Comparison of ENCODE assay signal across 9 mouse cellular contexts in the genomic region with DNA sequence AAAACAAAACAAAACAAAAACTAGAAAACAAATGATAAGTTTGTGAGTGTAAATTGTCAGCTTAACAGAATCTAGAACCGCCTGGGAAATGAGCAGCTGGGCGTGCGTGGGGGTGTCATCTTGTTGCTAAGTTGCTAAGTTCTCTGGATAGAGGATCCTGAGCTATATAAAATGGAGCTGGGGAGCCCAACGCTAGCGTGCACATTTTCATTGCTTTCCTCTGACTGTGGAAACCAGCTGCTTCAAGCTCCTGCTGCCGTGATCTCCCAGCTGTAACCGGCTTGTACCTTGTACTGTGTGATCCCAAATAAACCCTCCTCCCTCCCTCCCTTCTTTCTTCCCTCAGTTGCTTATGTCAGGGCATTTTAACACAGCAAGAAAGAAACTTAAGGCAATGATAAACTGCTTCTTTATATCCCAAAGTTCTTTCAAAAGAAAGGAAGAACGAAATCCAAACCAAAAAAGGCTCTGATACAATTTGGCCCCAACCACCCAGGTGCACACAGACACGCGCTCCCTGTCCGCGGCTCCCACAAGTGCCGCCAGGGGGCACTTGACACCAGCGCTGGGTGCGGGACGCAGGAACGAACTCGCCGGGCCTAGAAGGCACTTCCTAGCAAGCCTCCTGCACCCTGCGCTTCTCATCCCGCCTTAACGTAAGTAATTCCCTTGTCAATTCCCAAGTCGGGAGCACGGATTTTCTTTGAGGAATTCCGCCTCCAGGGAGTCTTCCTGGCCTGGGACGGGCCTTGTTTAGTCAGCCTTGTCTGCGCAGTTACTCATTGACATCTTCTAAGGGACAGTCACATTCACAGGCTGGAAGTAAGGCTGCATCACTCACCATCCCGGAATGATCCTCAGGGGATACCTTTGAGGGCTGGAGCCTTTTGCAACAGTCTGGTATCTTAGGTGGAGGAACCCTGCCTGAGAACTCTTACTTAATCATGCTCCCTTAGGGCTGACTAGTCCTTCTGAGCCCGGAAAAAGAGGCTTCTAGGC. TPM values are rescaled to one million over a fixed set of nuclear protein-coding genes. Genes with fewer than 3 reads are reported as not detected.
DNase-seq lines count a peak whose midpoint lies in the region; ATAC-seq and TF ChIP-seq lines count a peak whose summit lies in the region.
"Had no signal": no experiment of that assay in that cellular context is flagged by ENCODE, and none has a peak within 500 bp of the region (broad histone marks: within the 10 kb centered on the region; RNA-seq: fewer than 3 reads in every experiment).

No protein-coding gene starts in this region.

- peak; percentile 70 for DNase-seq in 3T3-L1 (ENCODE audit: low read depth, low spot score)
- DNase-seq in heart, adult 9 months (ENCODE audit: low spot score in 2 of 2): peak; percentile 48 to 69
- DNase-seq in kidney, postnatal 0 days (ENCODE audit: low spot score): peak; percentile 86
- no peak for DNase-seq in liver, embryonic 14.5 days (ENCODE audit: low read depth in 3 of 3, low spot score in 3 of 3)
- DNase-seq in ovary, adult 18-20 months (ENCODE audit: low spot score): peak; percentile 54
- peak; percentile 69 for DNase-seq in testis, postnatal 14 days (ENCODE audit: low spot score)

- H3K4me2 ChIP-seq in kidney, postnatal 0 days (ENCODE audit: low read length): no peak overlapping the region
- no peak overlapping the region for H3K4me2 ChIP-seq in liver, embryonic 14.5 days (ENCODE audit: low read depth)
- H3K4me2 ChIP-seq: embryonic facial prominence, embryonic 13.5 days had no signal

- H3K4me3 ChIP-seq in kidney, postnatal 0 days (replicated peaks; ENCODE audit: low read depth, low read length): no peak overlapping the region
- no peak overlapping the region for H3K4me3 ChIP-seq in liver, embryonic 14.5 days (ENCODE audit: insufficient read depth in 1 of 2, low read depth in 2 of 2, low read length in 2 of 2)
- H3K4me3 ChIP-seq: embryonic facial prominence, embryonic 13.5 days had no signal

- no peak overlapping the region for H3K9ac ChIP-seq in kidney, postnatal 0 days (ENCODE audit: low read depth, low read length)
- H3K9ac ChIP-seq in liver, embryonic 14.5 days (replicated peaks): no peak overlapping the region
- H3K9ac ChIP-seq: embryonic facial prominence, embryonic 13.5 days had no signal

- peak; percentile 91 for ATAC-seq in activated CD4-positive, CD25-positive, alpha-beta regulatory T cell, adult 4 months
- peak; percentile 97 for ATAC-seq in common myeloid progenitor, adult 5-6 weeks (replicated peaks; ENCODE audit: low read depth, poor library complexity, severe bottlenecking)
- ATAC-seq in kidney, postnatal 0 days (replicated peaks; ENCODE audit: low FRiP score, low read depth): peak; percentile 80
- ATAC-seq in liver, embryonic 14.5 days (ENCODE audit: insufficient read depth): no peak

- H3K36me3 ChIP-seq in kidney, postnatal 0 days (ENCODE audit: insufficient read depth, low read length): no peaks in the 10 kb centered on the region
- no peaks in the 10 kb centered on the region for H3K36me3 ChIP-seq in liver, embryonic 14.5 days (replicated peaks; ENCODE audit: control insufficient read depth, insufficient read depth, low read depth)
- H3K36me3 ChIP-seq: embryonic facial prominence, embryonic 13.5 days had no signal

- no peaks in the 10 kb centered on the region for H3K4me1 ChIP-seq in kidney, postnatal 0 days (replicated peaks; ENCODE audit: insufficient read depth, low read length)
- no peaks in the 10 kb centered on the region for H3K4me1 ChIP-seq in liver, embryonic 14.5 days (replicated peaks; ENCODE audit: control insufficient read depth in 2 of 2, insufficient read depth in 2 of 2, low read length in 1 of 2)

- peak; percentile 94 for TF ChIP-seq CTCF in kidney, postnatal 0 days (IDR thresholded peaks at IDR 0.05; ENCODE audit: low read depth)
- peak; percentile 92 for TF ChIP-seq CTCF in liver, embryonic 14.5 days (IDR thresholded peaks at IDR 0.05; ENCODE audit: low read depth)

- 14% methylated on average over 29 of the region's 29 CpGs for WGBS in kidney, postnatal 0 days
- WGBS in liver, embryonic 14.5 days (ENCODE audit: insufficient replicate concordance): 18% methylated on average over 29 of the region's 29 CpGs

- H3K27me3 ChIP-seq in kidney, postnatal 0 days (ENCODE audit: insufficient read depth, low read length): no peaks in the 10 kb centered on the region
- H3K27me3 ChIP-seq in liver, embryonic 14.5 days (ENCODE audit: control insufficient read depth, insufficient read depth, low read length): no peaks in the 10 kb centered on the region

- H3K27ac ChIP-seq in kidney, postnatal 0 days: 0 out of 2 replicates have a peak overlapping the region, but pooled peaks have one; percentile 21
- no peak overlapping the region for H3K27ac ChIP-seq in liver, embryonic 14.5 days
- H3K27ac ChIP-seq: embryonic facial prominence, embryonic 13.5 days had no signal

- no peak for TF ChIP-seq EP300 in liver, embryonic 14.5 days (IDR thresholded peaks at IDR 0.05; ENCODE audit: low read depth)

- H3K9me3 ChIP-seq in kidney, postnatal 0 days (replicated peaks; ENCODE audit: low read length): no peaks in the 10 kb centered on the region
- H3K9me3 ChIP-seq in liver, embryonic 14.5 days (ENCODE audit: control insufficient read depth, low read length): no peaks in the 10 kb centered on the region
- H3K9me3 ChIP-seq: embryonic facial prominence, embryonic 13.5 days had no signal

RNA-seq across cellular contexts. Expression of a gene that starts 12.9 kb away (rescaled TPM):
- 1 to 10 TPM; 1.2 TPM for polyA plus RNA-seq in activated CD4-positive, CD25-positive, alpha-beta regulatory T cell, adult 4 months (2017; shearing (Covaris generic))
- 8.3 and 13.3 TPM in 2 replicates for total RNA-seq in common myeloid progenitor, adult 5-6 weeks (2017)
- 5.8 and 10.0 TPM in 2 replicates for polyA plus RNA-seq in kidney, postnatal 0 days (2015; fragmentation: Nextera tagmentation; extraction: Ambion mirVana)
- polyA plus RNA-seq in liver, embryonic 14.5 days (2012; rRNA removed): 1.7 and 1.8 TPM in 2 replicates
- 1.2 and 1.4 TPM in 2 replicates for polyA plus RNA-seq in liver, embryonic 14.5 days (2014; fragmentation: Nextera tagmentation; extraction: Ambion mirVana)

RNA-seq across cellular contexts. Expression of a gene that starts 15.7 kb away (rescaled TPM):
- polyA plus RNA-seq in activated CD4-positive, CD25-positive, alpha-beta regulatory T cell, adult 4 months (2017; shearing (Covaris generic)): not detected
- not detected in 2 replicates for total RNA-seq in common myeloid progenitor, adult 5-6 weeks (2017)
- polyA plus RNA-seq in kidney, postnatal 0 days (2015; fragmentation: Nextera tagmentation; extraction: Ambion mirVana): 73.7 and 104 TPM in 2 replicates
- polyA plus RNA-seq in liver, embryonic 14.5 days (2012; rRNA removed): 0.04 TPM in 1 of 2 replicates, not detected in the other
- 0.13 TPM in 1 of 2 replicates, not detected in the other for polyA plus RNA-seq in liver, embryonic 14.5 days (2014; fragmentation: Nextera tagmentation; extraction: Ambion mirVana)

RNA-seq across cellular contexts. Expression of a gene that starts 27.5 kb away (rescaled TPM):
- 10 to 100 TPM; 33.0 to 39.2 TPM for polyA plus RNA-seq in activated CD4-positive, CD25-positive, alpha-beta regulatory T cell, adult 4 months (2017; shearing (Covaris generic))
- 6.5 and 9.0 TPM in 2 replicates for total RNA-seq in common myeloid progenitor, adult 5-6 weeks (2017)
- 18.4 and 18.8 TPM in 2 replicates for polyA plus RNA-seq in kidney, postnatal 0 days (2015; fragmentation: Nextera tagmentation; extraction: Ambion mirVana)
- polyA plus RNA-seq in liver, embryonic 14.5 days (2012; rRNA removed): 1.6 and 2.8 TPM in 2 replicates
- polyA plus RNA-seq in liver, embryonic 14.5 days (2014; fragmentation: Nextera tagmentation; extraction: Ambion mirVana): 5.0 and 5.9 TPM in 2 replicates

Comparison
In these comparisons a context has a peak if more than half of its experiments do, and no peak if none do; other contexts are left out.
1. DNase-seq: peak in 3T3-L1 (single experiment), heart, adult 9 months (2 of 2), kidney, postnatal 0 days (single experiment), ovary, adult 18-20 months (single experiment) and testis, postnatal 14 days (single experiment); none in liver, embryonic 14.5 days (0 of 3).
2. RNA of a gene that starts 15.7 kb away (polyA plus RNA-seq): 73.7 to 104 TPM in kidney, postnatal 0 days; 0.04 to 0.13 TPM in liver, embryonic 14.5 days and not detected in activated CD4-positive, CD25-positive, alpha-beta regulatory T cell, adult 4 months; every median in the first group is over 10 times any median in the second.